Mouse (Mus musculus) hindbrain, embryonic 10.5 days (tissue): ENCODE measurements around the gene Entr1. TPM values are rescaled to one million over a fixed set of nuclear protein-coding genes. Genes with fewer than 3 reads are reported as not detected.

ENCODE experiments used
- polyA plus RNA-seq: library from polyadenylated mRNA; unstranded; fragments of >200 nt; fragmentation: Nextera tagmentation; extraction: Ambion mirVana; gene quantifications from 2 replicates; pipeline ENCODE4 v1.2.1, GENCODE M21; 2016

The Entr1 gene
- polyA plus RNA-seq, 1 experiment from 2014 or later = 141 TPM

Other genes starting within 250 kb of the Entr1 start
- gene Lhx3, start 181.0 kb downstream of the Entr1 start, polyA plus RNA-seq = 4.4 and 6.3 TPM in 2 replicates
- gene Qsox2, start 151.8 kb downstream of the Entr1 start, polyA plus RNA-seq = 19.1 and 20.4 TPM in 2 replicates
- gene Ccdc187, start 94.8 kb downstream of the Entr1 start, polyA plus RNA-seq = 0.10 and 0.20 TPM in 2 replicates
- gene Gpsm1, start 73.8 kb downstream of the Entr1 start, polyA plus RNA-seq = 99.2 and 114 TPM in 2 replicates
- 36.8 and 38.8 TPM in 2 replicates for gene Dnlz, start 37.2 kb downstream of the Entr1 start, polyA plus RNA-seq
- gene Card9, start 28.4 kb downstream of the Entr1 start, polyA plus RNA-seq = 0.62 and 1.1 TPM in 2 replicates
- gene Snapc4, start 8.7 kb downstream of the Entr1 start, polyA plus RNA-seq = 35.3 and 35.5 TPM in 2 replicates
- gene Pmpca, start within 50 bp of the Entr1 start, polyA plus RNA-seq = 132 and 139 TPM in 2 replicates
- 23.8 and 29.7 TPM in 2 replicates for gene Inpp5e, start 19.9 kb upstream of the Entr1 start, polyA plus RNA-seq
- gene Sec16a, start 55.9 kb upstream of the Entr1 start, polyA plus RNA-seq = 25.2 and 28.9 TPM in 2 replicates
- gene Notch1, start 127.3 kb upstream of the Entr1 start, polyA plus RNA-seq = 39.1 and 46.4 TPM in 2 replicates
- 78.3 and 101 TPM in 2 replicates for gene Egfl7, start 190.7 kb upstream of the Entr1 start, polyA plus RNA-seq
- not detected in 2 replicates for gene Gm20532, start 197.3 kb upstream of the Entr1 start, polyA plus RNA-seq
- 12.3 and 13.5 TPM in 2 replicates for gene Agpat2, start 215.1 kb upstream of the Entr1 start, polyA plus RNA-seq
- gene Fam69b, start 239.1 kb upstream of the Entr1 start, polyA plus RNA-seq = 32.8 and 48.5 TPM in 2 replicates